Mouse (Mus musculus) midbrain, embryonic 10.5 days (tissue): ENCODE data around the gene Fndc11. TPM values are rescaled to one million over a fixed set of nuclear protein-coding genes. Genes with fewer than 3 reads are reported as not detected.
A peak's percentile ranks its signal among the peaks of the same experiment; 100 is the strongest.

Experiments used
- DNase-seq: peaks from one replicate; pipeline ENCODE4 v3.0.0-alpha.2; 2017; ENCODE audit warnings: low spot score
- H3K27ac ChIP-seq: fragments of 300-500 bp; sonication (generic); replicated peaks from 2 replicates; pipeline ENCODE4 v1.5.1; 2016; ENCODE audit warnings: mild to moderate bottlenecking
- H3K27me3 ChIP-seq: fragments of 300-500 bp; sonication (generic); 2 replicates; pipeline ENCODE4 v1.6.1; 2016; ENCODE audit warnings: low read depth, mild to moderate bottlenecking; ENCODE audit not compliant: poor library complexity, severe bottlenecking
- H3K36me3 ChIP-seq: fragments of 300-500 bp; sonication (generic); 2 replicates; pipeline ENCODE4 v1.6.1; 2016; ENCODE audit warnings: mild to moderate bottlenecking, moderate library complexity
- H3K4me1 ChIP-seq: fragments of 300-500 bp; sonication (generic); 2 replicates; pipeline ENCODE4 v1.6.1; 2016
- H3K4me3 ChIP-seq: fragments of 300-500 bp; sonication (generic); 2 replicates; pipeline ENCODE4 v1.5.1; 2016; ENCODE audit warnings: mild to moderate bottlenecking, moderate library complexity
- H3K9me3 ChIP-seq: fragments of 300-500 bp; sonication (generic); replicated peaks from 2 replicates; pipeline ENCODE4 v1.6.1; 2016; ENCODE audit warnings: mild to moderate bottlenecking
- WGBS: fragments of 180-500 bp; shearing (Covaris S2); methylation state at CpG from one replicate; pipeline ENCODE4 v1.1.7; 2016; 5-methylcytosine and 5-hydroxymethylcytosine counted together
- polyA plus RNA-seq: library from polyadenylated mRNA; unstranded; fragments of >200 nt; fragmentation: Nextera tagmentation; extraction: Ambion mirVana; gene quantifications from 2 replicates; pipeline ENCODE4 v1.2.1, GENCODE M21; 2016

Gene Fndc11
- polyA plus RNA-seq, 1 experiment from 2014 or later = 0.10 TPM

DNA sequence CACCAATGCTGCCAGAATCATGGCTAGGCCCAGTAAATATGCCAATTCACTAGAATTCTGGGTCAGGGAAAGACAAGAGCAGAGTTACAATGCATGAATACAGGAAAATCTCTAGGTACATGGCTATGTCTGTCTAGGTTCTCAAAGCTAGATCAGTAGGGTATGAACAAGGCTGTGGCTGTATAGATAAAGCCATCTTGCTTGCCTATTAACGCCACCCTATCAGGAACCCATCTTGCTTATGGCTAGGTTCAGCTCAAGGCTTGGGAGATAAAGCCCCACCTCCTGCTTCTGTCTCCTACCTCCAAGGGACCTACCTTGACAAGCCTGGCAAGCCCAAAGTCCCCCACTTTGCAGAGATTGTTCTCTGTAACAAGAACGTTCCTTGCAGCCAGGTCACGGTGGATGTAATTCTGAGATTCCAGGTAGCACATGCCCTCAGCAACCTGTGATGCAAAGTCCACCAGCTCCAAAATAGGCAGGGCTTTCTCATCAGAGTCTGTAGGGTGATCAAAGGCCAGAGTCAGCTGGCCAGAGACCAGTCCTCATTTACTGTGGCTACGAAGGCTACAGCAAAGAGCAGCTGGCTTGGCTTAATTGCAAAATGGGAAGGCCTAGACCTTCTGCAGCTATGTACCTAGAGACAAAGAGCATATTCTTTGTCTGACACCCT is 23.0 kb upstream of the Fndc11 start:
- WGBS = 92% methylated on average over 4 of the region's 4 CpGs
- H3K27me3 ChIP-seq = no peaks in the 10 kb centered on the region
- H3K9me3 ChIP-seq = no peaks in the 10 kb centered on the region
- no peaks in the 10 kb centered on the region for H3K36me3 ChIP-seq
- DNase-seq = no peak
- no peak overlapping the region for H3K27ac ChIP-seq
- no peaks in the 10 kb centered on the region for H3K4me1 ChIP-seq
- no peak overlapping the region for H3K4me3 ChIP-seq

DNA sequence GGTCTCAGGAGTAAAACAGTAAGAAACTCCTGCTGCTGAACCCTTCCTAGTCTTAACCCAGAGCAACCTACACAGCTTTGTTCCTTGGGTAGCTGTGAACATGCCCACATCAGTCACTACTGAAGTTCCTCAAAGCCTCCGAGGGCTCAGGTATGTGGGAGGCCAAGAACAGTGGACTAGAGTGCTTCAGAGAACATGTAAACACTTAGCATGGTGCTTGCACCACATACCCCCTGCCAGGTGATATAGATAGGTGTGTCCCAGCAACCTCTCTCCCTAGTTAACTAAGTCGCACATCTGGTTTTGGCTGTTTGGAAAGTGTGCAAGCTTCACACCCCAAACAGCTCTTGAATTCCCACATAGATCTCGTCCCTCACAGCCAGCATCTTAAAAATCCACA is 18.2 kb upstream of the Fndc11 start:
- no peaks in the 10 kb centered on the region for H3K9me3 ChIP-seq
- H3K36me3 ChIP-seq = no peaks in the 10 kb centered on the region
- no peak overlapping the region for H3K27ac ChIP-seq
- WGBS = 88% methylated on average over 3 of the region's 3 CpGs
- DNase-seq = no peak
- no peaks in the 10 kb centered on the region for H3K4me1 ChIP-seq
- H3K27me3 ChIP-seq = no peaks in the 10 kb centered on the region
- H3K4me3 ChIP-seq = no peak overlapping the region

DNA sequence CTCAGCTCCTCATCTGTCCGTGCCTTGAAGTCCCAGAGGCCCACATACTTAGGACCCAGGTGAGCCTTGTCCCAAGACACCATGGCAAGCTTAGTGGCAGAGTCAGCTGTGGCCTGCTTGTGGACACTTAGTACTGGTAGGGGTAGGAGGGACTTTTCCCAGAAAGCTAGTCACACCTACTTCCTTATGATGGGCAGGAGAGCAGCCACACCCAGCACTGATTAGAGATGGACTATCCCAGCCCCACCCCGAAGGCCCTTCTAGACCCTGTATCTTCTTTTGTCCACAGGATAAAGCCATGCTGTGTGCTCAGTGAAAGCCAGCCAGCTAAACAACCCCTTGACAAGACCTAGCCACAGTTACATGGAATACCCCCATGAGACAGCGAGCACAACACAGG is 17.4 kb upstream of the Fndc11 start, which contains the start of gene Ptk6:
Gene Ptk6 (minus strand): TSS at position 368 of the 400 bp plus-strand sequence.
- no peaks in the 10 kb centered on the region for H3K9me3 ChIP-seq
- no peaks in the 10 kb centered on the region for H3K4me1 ChIP-seq
- no peak for DNase-seq
- no peak within 1 kb of the TSS for H3K27ac ChIP-seq
- WGBS = 88% methylated on average over 3 of the region's 3 CpGs
- no peaks in the 10 kb centered on the region for H3K27me3 ChIP-seq
- no peak within 1 kb of the TSS for H3K4me3 ChIP-seq
- no peaks in the 10 kb centered on the region for H3K36me3 ChIP-seq

DNA sequence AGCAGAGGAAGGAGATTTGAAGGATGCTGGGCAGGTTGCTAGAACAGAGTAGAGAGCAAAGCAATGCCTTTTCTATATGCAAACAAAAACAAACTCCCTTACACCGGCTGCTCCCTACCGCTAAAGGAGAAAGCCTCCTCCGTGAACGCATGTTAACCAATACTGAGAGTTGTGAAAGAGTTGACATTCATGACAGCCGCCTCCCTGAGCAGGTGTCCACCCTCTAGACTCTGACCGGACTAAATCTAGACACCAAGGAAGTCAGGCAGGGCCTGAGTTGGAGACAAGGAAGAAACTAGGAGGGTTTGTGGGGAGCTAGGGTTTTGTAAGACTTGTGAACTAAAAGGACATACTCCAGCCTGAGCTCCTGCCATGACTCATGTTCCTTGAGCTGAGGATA is 16.9 kb upstream of the Fndc11 start:
- Histone ChIP-seq H3K36me3 (no peaks in the 10 kb centered on the region), H3K4me1 (no peaks in the 10 kb centered on the region), H3K9me3 (no peaks in the 10 kb centered on the region), H3K4me3 (no peak overlapping the region), H3K27ac (no peak overlapping the region), H3K27me3 (no peaks in the 10 kb centered on the region)
- 80% methylated on average over 6 of the region's 6 CpGs for WGBS
- DNase-seq = no peak

DNA sequence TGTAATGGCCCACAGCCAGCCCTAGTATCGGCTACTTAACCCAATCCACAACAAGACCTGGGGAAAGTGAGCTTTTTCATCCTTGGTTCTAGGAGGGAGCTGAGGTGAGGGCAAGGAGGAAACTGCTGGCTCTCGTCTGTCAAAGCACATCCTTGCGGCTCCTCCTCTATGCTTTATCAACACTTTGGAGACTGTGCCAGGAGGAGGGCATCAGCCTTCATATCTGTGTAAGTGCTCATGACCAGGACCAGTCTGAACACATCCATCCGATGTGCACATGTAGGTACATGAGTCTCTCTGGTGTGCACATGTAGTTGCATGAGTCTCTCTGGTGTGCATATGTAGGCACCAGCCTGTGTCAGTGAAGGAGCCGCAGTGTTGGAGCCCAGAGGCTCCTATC is 14.1 kb upstream of the Fndc11 start:
- no peak overlapping the region for H3K4me3 ChIP-seq
- peaks cover 20% of the 10 kb centered on the region for H3K27me3 ChIP-seq
- H3K27ac ChIP-seq = no peak overlapping the region
- no peak for DNase-seq
- H3K36me3 ChIP-seq = no peaks in the 10 kb centered on the region
- H3K9me3 ChIP-seq = no peaks in the 10 kb centered on the region
- no peaks in the 10 kb centered on the region for H3K4me1 ChIP-seq
- WGBS = 91% methylated on average over 5 of the region's 5 CpGs

DNA sequence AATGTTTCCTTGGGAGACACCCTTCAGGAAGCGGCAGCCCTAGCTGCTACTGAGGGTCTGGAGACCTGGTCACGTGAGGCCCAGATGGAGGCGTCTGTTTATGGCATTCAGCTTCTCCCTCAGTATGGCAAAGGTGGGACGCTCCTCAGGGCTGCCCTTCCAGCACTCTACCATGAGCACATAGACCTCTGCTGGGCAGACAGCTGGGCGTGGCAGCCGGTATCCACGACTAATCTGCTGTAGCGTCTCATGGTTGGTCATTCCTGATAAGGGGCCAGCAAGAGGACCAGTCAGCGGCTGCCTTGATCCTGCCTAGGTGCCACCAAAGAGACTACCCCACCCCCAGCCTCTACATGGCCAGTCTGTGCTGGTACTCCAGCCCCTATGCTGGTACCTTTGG is 13.7 kb upstream of the Fndc11 start:
- no peaks in the 10 kb centered on the region for H3K36me3 ChIP-seq
- no peak overlapping the region for H3K4me3 ChIP-seq
- peaks cover 25% of the 10 kb centered on the region for H3K27me3 ChIP-seq
- WGBS = 79% methylated on average over 9 of the region's 9 CpGs
- no peaks in the 10 kb centered on the region for H3K9me3 ChIP-seq
- no peak for DNase-seq
- H3K27ac ChIP-seq = no peak overlapping the region
- H3K4me1 ChIP-seq = no peaks in the 10 kb centered on the region

DNA sequence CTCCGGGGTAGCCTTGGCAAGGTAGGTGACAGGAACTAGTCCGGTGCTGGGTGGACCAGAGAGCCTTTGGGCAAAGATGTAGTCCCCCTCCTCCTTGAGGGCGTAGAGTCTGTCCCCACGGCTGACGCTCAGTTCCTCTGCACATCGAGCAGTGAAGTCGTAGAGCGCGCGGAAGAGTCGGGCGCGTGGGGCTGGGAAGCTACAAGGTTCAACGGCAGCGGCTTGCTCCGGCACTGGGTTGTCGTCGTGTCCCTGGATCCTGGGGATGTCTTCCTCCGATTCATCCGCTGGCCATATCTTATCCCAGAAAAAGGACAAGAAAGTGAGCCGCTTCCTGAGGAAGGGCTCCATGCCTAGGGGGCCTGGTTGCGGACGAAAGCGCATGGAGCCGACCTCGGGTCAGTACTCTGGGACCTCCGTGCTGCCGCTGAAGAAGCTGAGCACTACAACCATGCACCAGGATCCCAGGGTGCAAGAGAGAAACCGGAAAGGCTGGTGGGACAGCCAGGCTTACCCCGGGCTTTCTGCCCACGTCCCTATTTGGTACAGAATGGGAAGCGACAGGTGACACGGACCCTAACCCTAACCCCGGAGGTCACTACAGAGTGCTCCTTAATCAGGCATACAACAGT is 7.3 kb upstream of the Fndc11 start:
- Histone ChIP-seq H3K4me3 (peak overlapping the region; percentile 48), H3K27me3 (peaks cover 65% of the 10 kb centered on the region), H3K9me3 (no peaks in the 10 kb centered on the region), H3K27ac (no peak overlapping the region), H3K36me3 (no peaks in the 10 kb centered on the region), H3K4me1 (peaks cover 18% of the 10 kb centered on the region)
- peak; percentile 34 for DNase-seq
- WGBS = 3% methylated on average over 34 of the region's 34 CpGs

DNA sequence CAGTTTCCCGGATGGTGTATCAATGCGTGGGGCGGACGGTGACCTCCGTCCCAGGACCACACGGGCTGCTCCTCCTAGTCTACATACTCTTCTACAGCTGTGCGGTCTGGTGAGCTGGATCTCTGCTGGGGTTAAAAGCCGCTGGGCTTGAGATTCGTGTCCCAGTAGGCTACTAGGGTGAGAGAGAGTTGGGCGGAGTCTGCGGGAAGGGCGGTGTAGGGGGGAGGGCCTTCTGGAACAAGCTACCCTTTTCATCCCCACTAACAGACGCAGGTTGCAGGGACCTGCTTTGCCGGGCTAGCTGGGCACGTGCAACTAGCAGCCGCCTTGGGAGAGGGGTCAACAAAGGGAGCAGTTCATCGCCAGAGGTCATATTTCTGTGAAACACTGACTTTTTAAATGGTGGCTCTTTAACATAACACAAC is 6.8 kb upstream of the Fndc11 start, which contains the start of gene Srms:
Gene Srms (minus strand): TSS at position 165 of the 425 bp plus-strand sequence.
- Histone ChIP-seq H3K9me3 (no peaks in the 10 kb centered on the region), H3K36me3 (no peaks in the 10 kb centered on the region), H3K4me3 (peak within 1 kb of the TSS; percentile 48), H3K4me1 (peaks cover 18% of the 10 kb centered on the region), H3K27me3 (peaks cover 65% of the 10 kb centered on the region), H3K27ac (no peak within 1 kb of the TSS)
- peak; percentile 39 for DNase-seq
- under 1% methylated on average over 17 of the region's 17 CpGs for WGBS

DNA sequence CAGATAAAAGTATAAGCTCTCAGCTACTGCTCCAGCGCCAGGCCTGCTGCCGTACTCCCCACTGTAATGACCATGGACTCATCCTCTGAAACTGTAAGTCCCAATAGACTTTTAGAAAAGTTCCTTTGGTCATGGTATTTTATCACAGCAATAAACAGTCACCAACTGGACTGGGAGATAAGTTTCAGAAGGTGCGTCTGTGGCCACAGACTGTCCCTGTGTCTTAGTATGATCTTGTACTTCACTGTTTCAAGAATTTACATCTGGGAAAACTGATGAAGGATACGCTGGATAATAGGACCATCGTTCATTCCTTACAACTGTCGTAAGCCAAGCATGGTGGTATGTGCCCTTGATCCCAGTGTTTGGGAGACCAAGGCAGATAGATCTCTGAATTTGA is 3.8 kb upstream of the Fndc11 start:
- Histone ChIP-seq H3K27me3 (peaks cover 61% of the 10 kb centered on the region), H3K4me3 (no peak overlapping the region)
- 90% methylated on average over 6 of the region's 6 CpGs for WGBS

DNA sequence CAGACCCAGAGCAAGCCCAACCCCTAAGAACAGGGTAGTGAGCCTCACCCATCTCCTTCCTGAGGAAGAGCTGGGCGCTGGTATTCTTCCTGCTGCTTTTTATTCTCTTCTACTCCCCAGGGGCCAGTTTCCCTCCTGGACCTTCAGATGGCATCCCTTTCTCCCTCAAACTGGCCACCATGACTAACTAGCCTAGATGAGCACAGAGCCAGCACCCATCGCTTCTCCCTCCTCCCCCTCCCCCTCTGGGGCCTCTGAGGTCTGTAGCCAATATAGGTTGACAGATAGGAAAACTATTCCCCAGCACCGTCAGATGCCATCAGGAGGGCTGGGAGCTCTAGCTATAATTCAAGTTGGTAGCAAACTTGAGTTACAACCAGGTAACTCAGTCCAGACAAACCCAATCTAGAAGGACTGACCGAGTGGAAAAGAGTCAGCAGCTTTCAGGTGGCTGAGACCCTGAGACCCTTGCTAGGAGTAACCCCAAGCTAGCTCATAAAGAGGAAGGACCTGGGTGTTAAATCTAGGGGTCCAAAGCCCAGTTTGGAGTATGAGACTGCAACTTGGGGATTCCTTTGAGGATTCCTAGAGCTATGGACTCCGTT is 830 bp upstream of the Fndc11 start:
- no peaks in the 10 kb centered on the region for H3K9me3 ChIP-seq
- H3K27me3 ChIP-seq = peaks cover 40% of the 10 kb centered on the region
- H3K36me3 ChIP-seq = no peaks in the 10 kb centered on the region
- no peak overlapping the region for H3K4me3 ChIP-seq
- H3K4me1 ChIP-seq = peaks cover 19% of the 10 kb centered on the region
- 67% methylated on average over 5 of the region's 5 CpGs for WGBS
- no peak overlapping the region for H3K27ac ChIP-seq
- DNase-seq = no peak

More for the DNA sequence above, 3.8 kb upstream of the Fndc11 start:
- no peaks in the 10 kb centered on the region for H3K9me3 ChIP-seq
- H3K36me3 ChIP-seq = no peaks in the 10 kb centered on the region
- DNase-seq = no peak
- peaks cover 38% of the 10 kb centered on the region for H3K4me1 ChIP-seq
- no peak overlapping the region for H3K27ac ChIP-seq

DNA sequence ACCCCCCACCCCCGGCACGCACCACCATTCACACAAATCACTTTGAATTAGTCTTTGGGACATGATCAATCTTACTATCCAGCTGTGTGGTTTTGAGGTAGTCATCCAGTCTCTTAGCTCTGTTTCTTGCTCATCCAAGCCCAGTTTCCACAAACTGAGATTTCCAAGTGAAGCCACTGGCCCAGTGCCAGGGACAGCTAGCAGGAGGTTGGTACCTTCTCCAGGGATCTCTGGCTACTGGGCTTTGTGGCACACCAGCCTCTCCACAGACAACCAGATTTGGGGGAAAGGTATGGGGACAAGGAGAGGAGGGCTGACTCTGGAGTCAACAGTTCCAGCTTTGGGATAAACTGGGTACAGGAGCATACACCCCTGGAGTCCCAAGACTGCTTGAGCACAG is 548 bp downstream of the Fndc11 start:
- H3K27me3 ChIP-seq = peaks cover 28% of the 10 kb centered on the region
- 59% methylated on average over 2 of the region's 2 CpGs for WGBS
- no peaks in the 10 kb centered on the region for H3K36me3 ChIP-seq
- no peak for DNase-seq
- H3K4me1 ChIP-seq = peaks cover 19% of the 10 kb centered on the region
- peak overlapping the region; percentile 53 for H3K4me3 ChIP-seq
- no peaks in the 10 kb centered on the region for H3K9me3 ChIP-seq
- peak overlapping the region; percentile 77 for H3K27ac ChIP-seq

DNA sequence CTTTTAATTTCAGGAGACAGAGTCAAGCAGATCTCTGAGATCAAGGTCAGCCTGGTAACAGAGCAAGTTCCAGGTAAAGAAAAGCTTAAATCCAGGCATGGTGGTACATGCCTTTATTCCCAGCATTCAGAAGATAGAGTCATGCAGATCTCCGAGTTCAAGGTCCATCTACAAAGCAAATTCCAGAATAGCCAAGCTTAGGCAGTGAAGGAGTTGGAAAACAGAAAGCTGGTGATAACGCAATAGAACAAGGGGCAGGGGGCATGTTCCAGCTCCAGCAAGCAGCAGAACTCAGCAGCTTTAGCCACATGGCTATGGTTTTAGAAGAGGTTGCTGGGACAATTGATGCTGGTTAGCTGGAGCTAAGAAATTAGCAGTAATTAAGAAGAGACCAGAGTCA is 5.2 kb downstream of the Fndc11 start:
- H3K4me3 ChIP-seq = no peak overlapping the region
- no peak for DNase-seq
- no peaks in the 10 kb centered on the region for H3K36me3 ChIP-seq
- peaks cover 16% of the 10 kb centered on the region; the same call in 1 of the 2 replicates for H3K27me3 ChIP-seq
- peaks cover 8% of the 10 kb centered on the region for H3K4me1 ChIP-seq
- H3K27ac ChIP-seq = no peak overlapping the region
- WGBS = 89% methylated on average over 2 of the region's 2 CpGs
- H3K9me3 ChIP-seq = no peaks in the 10 kb centered on the region

DNA sequence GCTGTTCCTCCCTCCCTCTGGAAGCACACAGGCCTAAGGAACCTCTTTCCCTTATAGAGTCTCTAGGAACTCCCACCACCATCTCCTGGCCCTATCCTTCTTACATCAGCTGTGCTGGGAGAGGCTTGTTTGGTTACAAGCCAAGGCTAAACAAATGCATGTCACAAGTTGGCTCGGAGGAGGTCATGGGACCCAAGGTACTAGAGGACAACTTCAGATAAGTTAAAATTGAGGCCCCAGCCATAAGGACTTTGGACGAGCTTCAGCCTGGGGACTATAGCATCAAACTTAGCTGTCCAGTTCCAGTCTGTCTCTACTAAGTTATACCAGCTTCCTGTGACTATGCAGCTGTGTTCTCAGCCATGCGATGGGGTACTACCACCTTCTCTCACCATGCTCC is 7.3 kb downstream of the Fndc11 start:
- WGBS = 87% methylated on average over 3 of the region's 3 CpGs
- no peaks in the 10 kb centered on the region for H3K36me3 ChIP-seq
- DNase-seq = no peak
- H3K4me1 ChIP-seq = no peaks in the 10 kb centered on the region
- no peaks in the 10 kb centered on the region for H3K9me3 ChIP-seq
- H3K27me3 ChIP-seq = no peaks in the 10 kb centered on the region
- no peak overlapping the region for H3K4me3 ChIP-seq
- H3K27ac ChIP-seq = no peak overlapping the region
